Comparison of ENCODE assay signal across 8 mouse cellular contexts in the genomic region with DNA sequence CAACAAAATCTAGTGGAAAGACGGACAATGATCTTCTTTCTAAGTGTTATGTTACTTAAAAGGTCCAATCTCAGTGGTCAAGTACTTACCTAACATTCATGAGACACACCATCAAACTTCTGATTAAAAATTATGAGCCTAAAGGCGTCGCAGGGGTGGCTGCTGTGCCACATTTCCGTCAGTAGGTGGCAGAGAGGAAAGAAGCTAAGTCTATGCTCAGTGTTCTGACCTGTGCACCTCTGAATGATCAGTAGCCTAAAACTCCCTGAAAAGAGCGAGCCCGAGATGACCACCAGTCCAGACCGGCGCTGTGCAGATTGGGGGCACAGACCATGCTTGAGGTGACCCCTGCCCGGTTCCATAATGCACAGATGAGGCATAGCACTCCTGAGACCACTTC. TPM values are rescaled to one million over a fixed set of nuclear protein-coding genes. Genes with fewer than 3 reads are reported as not detected.
A peak's percentile ranks its signal among the peaks of the same experiment; 100 is the strongest.
DNase-seq lines count a peak whose midpoint lies in the region; ATAC-seq and TF ChIP-seq lines count a peak whose summit lies in the region.

No protein-coding gene starts in this region.

- no peak; the same call in 1 of the 2 replicates for ATAC-seq in intestine, embryonic 14.5 days (replicated peaks; ENCODE audit: low FRiP score, low TSS enrichment, low read depth)
- ATAC-seq in intestine, embryonic 16.5 days = no peak

- WGBS in intestine, embryonic 14.5 days = 26% methylated on average over 9 of the region's 9 CpGs
- 28% methylated on average over 9 of the region's 9 CpGs for WGBS in intestine, embryonic 16.5 days

- H3K4me1 ChIP-seq in intestine, embryonic 14.5 days (replicated peaks; ENCODE audit: control insufficient read depth, insufficient read depth, low read length) = no peaks in the 10 kb centered on the region
- no peaks in the 10 kb centered on the region for H3K4me1 ChIP-seq in intestine, embryonic 16.5 days (ENCODE audit: control insufficient read depth, insufficient read depth, low read length)
- 0 out of 4 replicates have a peak, but pooled peaks cover 0 to 2% of the 10 kb centered on the region in 2 experiments for H3K4me1 ChIP-seq in MEL (ENCODE audit: control insufficient read depth in 1 of 2, insufficient read depth in 2 of 2, low read length in 2 of 2)

- peak; percentile 55 for DNase-seq in intestine, embryonic 14.5 days (ENCODE audit: low spot score)
- peak; percentile 65 for DNase-seq in MEL (ENCODE audit: low read depth, low spot score)
- DNase-seq in cerebellum, postnatal 36 days = peak; percentile 48 to 53
- DNase-seq in kidney, postnatal 4 days = peak; percentile 47 to 56
- peak; percentile 30 for DNase-seq in thymus, postnatal 14 days
- DNase-seq in right cerebral cortex, postnatal 36 days (ENCODE audit: low spot score in 2 of 2) = no peak

- H3K79me2 ChIP-seq in C2C12 (ENCODE audit: control insufficient read depth, insufficient read depth) = no peaks in the 10 kb centered on the region
- H3K79me2 ChIP-seq in MEL (ENCODE audit: control insufficient read depth, insufficient read depth, low read length, poor library complexity) = no peaks in the 10 kb centered on the region

- no peak overlapping the region for H3ac ChIP-seq in C2C12 (ENCODE audit: control insufficient read depth, insufficient read length, low read depth)

- no peak overlapping the region for H3K4me2 ChIP-seq in intestine, embryonic 14.5 days (ENCODE audit: low read length)
- no peak overlapping the region for H3K4me2 ChIP-seq in intestine, embryonic 16.5 days (ENCODE audit: low read depth, low read length)

- no peaks in the 10 kb centered on the region for H3K27me3 ChIP-seq in intestine, embryonic 14.5 days (replicated peaks; ENCODE audit: control insufficient read depth, insufficient read depth, low read length)
- 0 out of 2 replicates have a peak, but pooled peaks cover 2% of the 10 kb centered on the region for H3K27me3 ChIP-seq in intestine, embryonic 16.5 days (replicated peaks; ENCODE audit: control insufficient read depth, insufficient read depth, low read length)
- no peaks in the 10 kb centered on the region for H3K27me3 ChIP-seq in C2C12 (ENCODE audit: control insufficient read depth, insufficient read depth, insufficient read length)
- peaks cover 4 to 5% of the 10 kb centered on the region in 2 experiments; a peak in 3 of 4 replicates for H3K27me3 ChIP-seq in MEL (ENCODE audit: control insufficient read depth in 1 of 2, insufficient read depth in 2 of 2, low read length in 2 of 2)

- no peak for TF ChIP-seq POLR2A in MEL (IDR thresholded peaks at IDR 0.05; ENCODE audit: control insufficient read depth in 1 of 2, insufficient read depth in 1 of 2, low read depth in 1 of 2, low read length in 2 of 2, poor library complexity in 1 of 2)

- TF ChIP-seq EP300 in MEL (IDR thresholded peaks at IDR 0.05; ENCODE audit: low read depth in 1 of 2, low read length in 2 of 2) = no peak

- TF ChIP-seq RAD21 in MEL (IDR thresholded peaks at IDR 0.05; ENCODE audit: low read depth, low read length) = peak; percentile 69

- no peak overlapping the region for H3K9ac ChIP-seq in intestine, embryonic 14.5 days (ENCODE audit: low read length)
- no peak overlapping the region for H3K9ac ChIP-seq in intestine, embryonic 16.5 days (ENCODE audit: low read depth, low read length)
- H3K9ac ChIP-seq in MEL (ENCODE audit: control insufficient read depth, low read depth, low read length, poor library complexity, severe bottlenecking) = no peak overlapping the region

- no peak overlapping the region for H3K4me3 ChIP-seq in intestine, embryonic 14.5 days (ENCODE audit: low read depth, low read length)
- H3K4me3 ChIP-seq in intestine, embryonic 16.5 days (ENCODE audit: low read length) = no peak overlapping the region
- no peak overlapping the region for H3K4me3 ChIP-seq in C2C12 (ENCODE audit: insufficient read depth, poor library complexity, severe bottlenecking)
- no peak overlapping the region for H3K4me3 ChIP-seq in MEL (ENCODE audit: control insufficient read depth in 1 of 2, insufficient read depth in 1 of 2, low read depth in 2 of 2, low read length in 2 of 2)

- H3K36me3 ChIP-seq in intestine, embryonic 14.5 days (ENCODE audit: control insufficient read depth, insufficient read depth, low read length) = no peaks in the 10 kb centered on the region
- H3K36me3 ChIP-seq in intestine, embryonic 16.5 days (ENCODE audit: control insufficient read depth, insufficient read depth, low read length) = no peaks in the 10 kb centered on the region
- no peaks in the 10 kb centered on the region for H3K36me3 ChIP-seq in C2C12 (ENCODE audit: control insufficient read depth, insufficient read depth)
- H3K36me3 ChIP-seq in MEL (ENCODE audit: control insufficient read depth in 1 of 2, insufficient read depth in 2 of 2, low read length in 2 of 2) = no peaks in the 10 kb centered on the region; a peak in 1 of 4 replicates

- H3K9me3 ChIP-seq in intestine, embryonic 14.5 days (ENCODE audit: control insufficient read depth, low read length) = no peaks in the 10 kb centered on the region
- no peaks in the 10 kb centered on the region for H3K9me3 ChIP-seq in intestine, embryonic 16.5 days (ENCODE audit: control insufficient read depth, low read length)
- H3K9me3 ChIP-seq in MEL (replicated peaks; ENCODE audit: insufficient read depth, low read length) = no peaks in the 10 kb centered on the region

- TF ChIP-seq CTCF in C2C12 (IDR thresholded peaks at IDR 0.05; ENCODE audit: control insufficient read depth, insufficient read depth, insufficient read length) (peak; percentile 39), MEL (IDR thresholded peaks at IDR 0.05 in 2 of 3, conservative IDR thresholded peaks at IDR 0.05 in 1 of 3; ENCODE audit: control insufficient read depth in 1 of 3, insufficient read depth in 1 of 3, low read depth in 2 of 3, low read length in 3 of 3, poor library complexity in 1 of 3, severe bottlenecking in 1 of 3) (peak; percentile 79 to 84 (median 79))

- H3K27ac ChIP-seq in intestine, embryonic 14.5 days (ENCODE audit: low read depth) = no peak overlapping the region
- H3K27ac ChIP-seq in intestine, embryonic 16.5 days (ENCODE audit: low read length) = no peak overlapping the region
- no peak overlapping the region for H3K27ac ChIP-seq in MEL (ENCODE audit: control insufficient read depth, low read depth, low read length)

- no peaks in the 10 kb centered on the region for H3K79me3 ChIP-seq in C2C12 (ENCODE audit: low read depth)

TF ChIP-seq in C2C12, 6 proteins besides CTCF, POLR2A, EP300 and RAD21:
- TF ChIP-seq MYOD1 (IDR thresholded peaks at IDR 0.05; ENCODE audit: control insufficient read depth, insufficient read length, low read depth) (no peak), USF1 (IDR thresholded peaks at IDR 0.05; ENCODE audit: low read depth) (no peak), FOSL1 (IDR thresholded peaks at IDR 0.05; ENCODE audit: insufficient read depth, low read length, poor library complexity, severe bottlenecking) (no peak)
TF ChIP-seq in C2C12: peak in this region for 0.

TF ChIP-seq in MEL, 35 proteins besides CTCF, POLR2A, EP300 and RAD21:
- no peak for TF ChIP-seq MAX (IDR thresholded peaks at IDR 0.05; ENCODE audit: low read length)
- peak; percentile 70 for TF ChIP-seq ZC3H11A (IDR thresholded peaks at IDR 0.05; ENCODE audit: low read depth, low read length)
- TF ChIP-seq TCF12 (IDR thresholded peaks at IDR 0.05; ENCODE audit: low read depth, low read length) = no peak
- TF ChIP-seq GATA1 (IDR thresholded peaks at IDR 0.05; ENCODE audit: low read depth, low read length) = no peak
- no peak for TF ChIP-seq ZMIZ1 (IDR thresholded peaks at IDR 0.05; ENCODE audit: low read depth, low read length)
- no peak for TF ChIP-seq TAL1 (IDR thresholded peaks at IDR 0.05; ENCODE audit: low read length)
- TF ChIP-seq MEF2A (IDR thresholded peaks at IDR 0.05; ENCODE audit: extremely low read depth, insufficient replicate concordance, low read depth, low read length, poor library complexity, severe bottlenecking) = no peak
- TF ChIP-seq SMC3 (IDR thresholded peaks at IDR 0.05; ENCODE audit: low read depth, low read length) = peak; percentile 89
- no peak for TF ChIP-seq JUND (IDR thresholded peaks at IDR 0.05; ENCODE audit: low read depth, low read length)

RNA-seq across cellular contexts. Expression of gene Fa2h, which starts 25.0 kb away (rescaled TPM):
- 0.97 and 1.5 TPM in 2 replicates for polyA plus RNA-seq in intestine, embryonic 14.5 days (2014; fragmentation: Nextera tagmentation; extraction: Ambion mirVana)
- 0.91 and 1.1 TPM in 2 replicates for polyA plus RNA-seq in intestine, embryonic 16.5 days (2015; fragmentation: Nextera tagmentation; extraction: Ambion mirVana)
- polyA plus RNA-seq in C2C12 (2012; fragmentation: generic; extraction: Trizol) = 0.06 TPM
- not detected in 2 replicates for total RNA-seq in MEL (2012; rRNA removed)
- not detected for polyA plus RNA-seq in MEL (2012; ENCODE audit: insufficient read depth in 1 of 2, insufficient read length in 2 of 2, low read depth in 1 of 2, low replicate concordance in 2 of 2, missing spikeins in 1 of 2)

Comparison
In these comparisons a context has a peak if more than half of its experiments do, and no peak if none do; other contexts are left out.
1. DNase-seq: peak in intestine, embryonic 14.5 days (single experiment), MEL (single experiment), cerebellum, postnatal 36 days (2 of 2), kidney, postnatal 4 days (2 of 2) and thymus, postnatal 14 days (single experiment); none in right cerebral cortex, postnatal 36 days (0 of 2).